In the genomic region with DNA sequence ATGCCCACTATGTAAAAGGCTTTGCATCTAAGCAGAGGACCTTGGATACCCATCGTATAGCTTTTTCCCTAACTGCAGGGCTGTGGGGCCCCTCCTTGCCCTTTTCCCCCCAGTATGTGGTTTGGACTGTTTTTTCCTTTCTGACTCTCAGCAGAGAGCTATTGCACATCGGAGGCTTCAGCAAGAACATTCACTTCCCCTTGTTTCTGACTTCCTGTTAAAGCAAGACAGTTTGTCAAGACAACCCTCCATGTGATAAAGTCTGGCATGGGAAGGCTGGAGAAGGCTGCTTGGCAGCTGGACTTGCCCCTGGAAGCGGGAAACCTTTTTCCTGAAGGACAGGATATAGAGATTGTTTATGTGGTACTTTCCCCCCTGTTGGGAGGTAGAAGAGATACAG, we compare ENCODE assay signal across 9 mouse cellular contexts. TPM values are rescaled to one million over a fixed set of nuclear protein-coding genes. Genes with fewer than 3 reads are reported as not detected.
DNase-seq lines count a peak whose midpoint lies in the region; ATAC-seq and TF ChIP-seq lines count a peak whose summit lies in the region.
"Had no signal": no experiment of that assay in that cellular context is flagged by ENCODE, and none has a peak within 500 bp of the region (broad histone marks: within the 10 kb centered on the region; RNA-seq: fewer than 3 reads in every experiment).

No protein-coding gene starts in this region.

- in situ Hi-C loops in CH12.LX (cut with MboI; ENCODE audit: low pct_ligation_motif_present, low pct_unique_long_range_greater_than_20kb, low sequenced_read_pairs): no loop called here

- H3K27ac ChIP-seq in CH12.LX (ENCODE audit: insufficient read depth, low read depth): peak overlapping the region; percentile 58; the same call in 1 of the 2 replicates
- H3K27ac ChIP-seq in bone marrow, adult 2 months (ENCODE audit: control insufficient read depth, insufficient read depth, low read depth, low read length, poor library complexity): peak overlapping the region; percentile 61; the same call in 1 of the 2 replicates
- H3K27ac ChIP-seq: embryonic facial prominence, embryonic 15.5 days had no signal

- dilution Hi-C loops in CH12.LX (cut with MboI; ENCODE audit: extremely low pct_ligation_motif_present, extremely low pct_unique_long_range_greater_than_20kb, low sequenced_read_pairs): no loop called here

- no peak for TF ChIP-seq CTCF in CH12.LX (conservative IDR thresholded peaks at IDR 0.05 in 1 of 2, IDR thresholded peaks at IDR 0.05 in 1 of 2; ENCODE audit: low read depth in 2 of 2, low read length in 2 of 2)
- no peak for TF ChIP-seq CTCF in bone marrow, adult 2 months (IDR thresholded peaks at IDR 0.05; ENCODE audit: control insufficient read depth, insufficient read depth, low read length)

- 0 out of 2 replicates have a peak overlapping the region, but pooled peaks have one; percentile 31 for H3K9ac ChIP-seq in CH12.LX (ENCODE audit: insufficient read depth, low read depth)
- H3K9ac ChIP-seq: embryonic facial prominence, embryonic 15.5 days had no signal

- TF ChIP-seq POLR2A in CH12.LX (IDR thresholded peaks at IDR 0.05; ENCODE audit: low read depth, low read length): no peak
- no peak for TF ChIP-seq POLR2A in bone marrow, adult 2 months (IDR thresholded peaks at IDR 0.05; ENCODE audit: borderline replicate concordance, control insufficient read depth, low read depth, low read length)

- 6% methylated on average over 3 of the region's 3 CpGs for WGBS in bone marrow, adult 2 months

- TF ChIP-seq RAD21 in CH12.LX (IDR thresholded peaks at IDR 0.05; ENCODE audit: low read depth, low read length): no peak; the same call in 1 of the 2 replicates

- peak; percentile 71; the same call in 1 of the 2 replicates for TF ChIP-seq EP300 in CH12.LX (IDR thresholded peaks at IDR 0.05; ENCODE audit: low read length)

- DNase-seq in CH12.LX (ENCODE audit: extremely low read depth) (peak; percentile 74), MN1 (ENCODE audit: low spot score) (no peak)
- DNase-seq in kidney, adult 8-10 months: peak; percentile 24 to 28
- DNase-seq in right cerebral cortex, adult 2 months (ENCODE audit: low spot score in 2 of 2): no peak

- peak overlapping the region; percentile 34 for H3K4me2 ChIP-seq in CH12.LX (ENCODE audit: insufficient read depth, low read depth, poor library complexity, severe bottlenecking)
- H3K4me2 ChIP-seq: embryonic facial prominence, embryonic 15.5 days had no signal

- H3K9me3 ChIP-seq in CH12.LX (replicated peaks; ENCODE audit: low read length): no peaks in the 10 kb centered on the region
- H3K9me3 ChIP-seq: embryonic facial prominence, embryonic 15.5 days had no signal

- ATAC-seq in megakaryocyte, adult 5-6 weeks (ENCODE audit: poor library complexity, severe bottlenecking): peak; percentile 98
- no peak for ATAC-seq in erythroblast, adult 5-6 weeks (replicated peaks; ENCODE audit: low FRiP score, poor library complexity, severe bottlenecking)

- H3K4me3 ChIP-seq in CH12.LX (replicated peaks in 1 of 3; ENCODE audit: low read depth in 2 of 3, low read length in 2 of 3, poor library complexity in 1 of 3): no peak overlapping the region
- H3K4me3 ChIP-seq in bone marrow, adult 2 months (replicated peaks; ENCODE audit: control insufficient read depth, low read depth, low read length): no peak overlapping the region
- H3K4me3 ChIP-seq: embryonic facial prominence, embryonic 15.5 days had no signal

- no peaks in the 10 kb centered on the region for H3K27me3 ChIP-seq in CH12.LX (replicated peaks)
- H3K27me3 ChIP-seq: embryonic facial prominence, embryonic 15.5 days had no signal

- no peaks in the 10 kb centered on the region for H3K79me2 ChIP-seq in CH12.LX (replicated peaks; ENCODE audit: control insufficient read depth, extremely low read depth, insufficient read depth, poor library complexity, severe bottlenecking)

- H3K36me3 ChIP-seq in CH12.LX (replicated peaks in 1 of 2; ENCODE audit: control insufficient read depth in 1 of 2, insufficient read depth in 1 of 2, low read length in 1 of 2): peaks cover 35 to 61% of the 10 kb centered on the region in 2 experiments

- peaks cover 13 to 50% of the 10 kb centered on the region in 2 experiments for H3K4me1 ChIP-seq in CH12.LX (ENCODE audit: control insufficient read depth in 1 of 2, insufficient read depth in 2 of 2)
- peaks cover 1% of the 10 kb centered on the region; the same call in 1 of the 2 replicates for H3K4me1 ChIP-seq in bone marrow, adult 2 months (ENCODE audit: control insufficient read depth, insufficient read depth, low read length)
- H3K4me1 ChIP-seq: embryonic facial prominence, embryonic 15.5 days had no signal

TF ChIP-seq in CH12.LX, 34 proteins besides CTCF, POLR2A, EP300 and RAD21 (continues in another document):
- TF ChIP-seq SMC3 (IDR thresholded peaks at IDR 0.05; ENCODE audit: low read depth, low read length) (no peak), MAX (IDR thresholded peaks at IDR 0.05; ENCODE audit: low read length) (0 out of 2 replicates have a peak, but pooled peaks have one; percentile 15), NELFE (IDR thresholded peaks at IDR 0.05; ENCODE audit: low read depth, low read length) (no peak), POLR2AphosphoS2 (IDR thresholded peaks at IDR 0.05; ENCODE audit: low read depth, low read length) (no peak), USF1 (IDR thresholded peaks at IDR 0.05; ENCODE audit: low read depth, low read length) (no peak), CHD1 (IDR thresholded peaks at IDR 0.05; ENCODE audit: low read depth, low read length) (0 out of 2 replicates have a peak, but pooled peaks have one; percentile 48), HCFC1 (IDR thresholded peaks at IDR 0.05; ENCODE audit: low read depth, low read length) (no peak; the same call in 1 of the 2 replicates), ZMIZ1 (IDR thresholded peaks at IDR 0.05; ENCODE audit: low read depth, low read length) (no peak), CHD2 (IDR thresholded peaks at IDR 0.05; ENCODE audit: low read length) (no peak), BHLHE40 (IDR thresholded peaks at IDR 0.05; ENCODE audit: low read depth, low read length) (no peak), JUND (conservative IDR thresholded peaks at IDR 0.05; ENCODE audit: low read depth, low read length) (no peak), GABPA (IDR thresholded peaks at IDR 0.05; ENCODE audit: insufficient replicate concordance, low read depth, low read length) (no peak), JUN (IDR thresholded peaks at IDR 0.05; ENCODE audit: insufficient read depth, low read depth, low read length) (no peak), TCF12 (IDR thresholded peaks at IDR 0.05; ENCODE audit: low read depth, low read length) (0 out of 2 replicates have a peak, but pooled peaks have one; percentile 7), MAZ (IDR thresholded peaks at IDR 0.05; ENCODE audit: low read depth, low read length) (no peak), KAT2A (IDR thresholded peaks at IDR 0.05; ENCODE audit: insufficient replicate concordance, low read length) (no peak), ELF1 (IDR thresholded peaks at IDR 0.05; ENCODE audit: low read depth, low read length) (peak; percentile 69), UBTF (IDR thresholded peaks at IDR 0.05; ENCODE audit: low read depth, low read length) (no peak), MYC (IDR thresholded peaks at IDR 0.05; ENCODE audit: low read depth, low read length) (no peak), ZC3H11A (IDR thresholded peaks at IDR 0.05; ENCODE audit: low read depth, low read length) (no peak), MAFK (IDR thresholded peaks at IDR 0.05; ENCODE audit: insufficient replicate concordance, low read length) (no peak)

RNA-seq across cellular contexts. Expression of a gene that starts 37.9 kb away (rescaled TPM):
- total RNA-seq in CH12.LX (2012; rRNA removed) (not detected in 2 replicates), CH12.LX (2014; rRNA removed) (not detected in 2 replicates)
- polyA plus RNA-seq in CH12.LX (2012; ENCODE audit: insufficient read length, low read depth): not detected in 2 replicates
- polyA plus RNA-seq in bone marrow, adult 2 months (2011; ENCODE audit: insufficient read depth, insufficient read length, low replicate concordance, missing spikeins): not detected in 2 replicates
- total RNA-seq in megakaryocyte, adult 5-6 weeks (2015): 1.4 TPM in 1 of 2 replicates, not detected in the other
- total RNA-seq in megakaryocyte, adult 5-6 weeks (2017): not detected in 2 replicates
- not detected in 2 replicates for total RNA-seq in erythroblast, adult 5-6 weeks (2015; ENCODE audit: low replicate concordance)
- not detected in 2 replicates for total RNA-seq in erythroblast, adult 5-6 weeks (2017; ENCODE audit: low replicate concordance)
- polyA plus RNA-seq: neural tube, embryonic 11.5 days had no signal

RNA-seq across cellular contexts. Expression of a gene that starts 37.9 kb away (rescaled TPM):
- total RNA-seq in CH12.LX (2012; rRNA removed) (249 and 275 TPM in 2 replicates), CH12.LX (2014; rRNA removed) (344 and 367 TPM in 2 replicates)
- polyA plus RNA-seq in CH12.LX (2012; ENCODE audit: insufficient read length, low read depth): 520 and 563 TPM in 2 replicates
- 45.8 and 98.2 TPM in 2 replicates for polyA plus RNA-seq in bone marrow, adult 2 months (2011; ENCODE audit: insufficient read depth, insufficient read length, low replicate concordance, missing spikeins)
- 242 and 247 TPM in 2 replicates for total RNA-seq in megakaryocyte, adult 5-6 weeks (2015)
- total RNA-seq in megakaryocyte, adult 5-6 weeks (2017): 56.3 and 61.8 TPM in 2 replicates
- total RNA-seq in erythroblast, adult 5-6 weeks (2015; ENCODE audit: low replicate concordance): 43.2 and 53.5 TPM in 2 replicates
- 7.4 and 14.3 TPM in 2 replicates for total RNA-seq in erythroblast, adult 5-6 weeks (2017; ENCODE audit: low replicate concordance)

RNA-seq across cellular contexts. Expression of a gene that starts 38.3 kb away (rescaled TPM):
- 34.1 and 37.3 TPM in 2 replicates for total RNA-seq in CH12.LX (2012; rRNA removed)
- 28.8 and 30.3 TPM in 2 replicates for total RNA-seq in CH12.LX (2014; rRNA removed)
- polyA plus RNA-seq in CH12.LX (2012; ENCODE audit: insufficient read length, low read depth): 26.8 and 32.3 TPM in 2 replicates
- polyA plus RNA-seq in bone marrow, adult 2 months (2011; ENCODE audit: insufficient read depth, insufficient read length, low replicate concordance, missing spikeins): 7.3 and 14.4 TPM in 2 replicates
- 45.0 and 50.4 TPM in 2 replicates for total RNA-seq in megakaryocyte, adult 5-6 weeks (2015)
- total RNA-seq in megakaryocyte, adult 5-6 weeks (2017): 67.4 and 81.8 TPM in 2 replicates
- 2.9 and 6.3 TPM in 2 replicates for total RNA-seq in erythroblast, adult 5-6 weeks (2015; ENCODE audit: low replicate concordance)
- total RNA-seq in erythroblast, adult 5-6 weeks (2017; ENCODE audit: low replicate concordance): 5.2 and 11.7 TPM in 2 replicates

RNA-seq across cellular contexts. Expression of a gene that starts 56.9 kb away (rescaled TPM):
- 35.7 and 35.8 TPM in 2 replicates for total RNA-seq in CH12.LX (2012; rRNA removed)
- total RNA-seq in CH12.LX (2014; rRNA removed): 32.6 and 33.2 TPM in 2 replicates
- 30.8 and 32.9 TPM in 2 replicates for polyA plus RNA-seq in CH12.LX (2012; ENCODE audit: insufficient read length, low read depth)
- polyA plus RNA-seq in bone marrow, adult 2 months (2011; ENCODE audit: insufficient read depth, insufficient read length, low replicate concordance, missing spikeins): 6.6 and 11.8 TPM in 2 replicates
- total RNA-seq in megakaryocyte, adult 5-6 weeks (2015): 2.9 and 4.2 TPM in 2 replicates
- 9.3 and 10.2 TPM in 2 replicates for total RNA-seq in megakaryocyte, adult 5-6 weeks (2017)
- total RNA-seq in erythroblast, adult 5-6 weeks (2015; ENCODE audit: low replicate concordance): 1.2 and 1.9 TPM in 2 replicates
- total RNA-seq in erythroblast, adult 5-6 weeks (2017; ENCODE audit: low replicate concordance): 0.17 and 8.5 TPM in 2 replicates

Comparison
In these comparisons a context has a peak if more than half of its experiments do, and no peak if none do; other contexts are left out.
1. DNase-seq: peak in CH12.LX (single experiment) and kidney, adult 8-10 months (2 of 2); none in right cerebral cortex, adult 2 months (0 of 2) and MN1 (single experiment).